Mouse (Mus musculus): ENCODE measurements around the gene Cst12. TPM values are rescaled to one million over a fixed set of nuclear protein-coding genes. Genes with fewer than 3 reads are reported as not detected.

Cst12 gene
- total RNA-seq, 2 experiments from 2014 or later, result not detected

Other genes starting within 250 kb of the Cst12 start
- 10 to 100 TPM; 17.9 TPM for gene Nxt1, start 116.8 kb upstream of the Cst12 start, total RNA-seq (2021)
- gene Gzf1, start 108.3 kb upstream of the Cst12 start, total RNA-seq (2021), result 10 to 100 TPM; 29.7 to 30.4 TPM
- 1 to 10 TPM; 5.6 to 6.0 TPM for gene Napb, start 56.9 kb upstream of the Cst12 start, total RNA-seq (2021)
- under 1 TPM in 1 of 2 experiments, not detected in 1; 0.50 TPM for gene Cstl1, start 39.0 kb upstream of the Cst12 start, total RNA-seq (2021)
- not detected for gene Cst11, start 17.9 kb upstream of the Cst12 start, total RNA-seq (2021)
- not detected for gene 8030411F24Rik, start 7.4 kb upstream of the Cst12 start, total RNA-seq (2021)
- gene Cst8, start 9.4 kb downstream of the Cst12 start, total RNA-seq (2021), result 10 to 100 TPM in 1 of 2 experiments, 1 to 10 TPM in 1; 1.6 to 84.7 TPM
- not detected for gene Cst13, start 30.7 kb downstream of the Cst12 start, total RNA-seq (2021)
- gene Cst9, start 45.8 kb downstream of the Cst12 start, total RNA-seq (2021), result not detected
- 1 to 10 TPM in 1 of 2 experiments, under 1 TPM in 1; 0.76 to 1.8 TPM for gene 9230104L09Rik, start 75.7 kb downstream of the Cst12 start, total RNA-seq (2021)
- 100 to 1,000 TPM; 915 to 993 TPM for gene Cst3, start 86.3 kb downstream of the Cst12 start, total RNA-seq (2021)
- gene Gm1330, start 213.9 kb downstream of the Cst12 start, total RNA-seq (2021), result not detected
- gene Gm10750, start 227.9 kb downstream of the Cst12 start, total RNA-seq (2021), result not detected

Measured in adrenal gland, adult 18-20 months (tissue).